Mouse (Mus musculus): Measurements from ENCODE around the gene Litaf.

DNA sequence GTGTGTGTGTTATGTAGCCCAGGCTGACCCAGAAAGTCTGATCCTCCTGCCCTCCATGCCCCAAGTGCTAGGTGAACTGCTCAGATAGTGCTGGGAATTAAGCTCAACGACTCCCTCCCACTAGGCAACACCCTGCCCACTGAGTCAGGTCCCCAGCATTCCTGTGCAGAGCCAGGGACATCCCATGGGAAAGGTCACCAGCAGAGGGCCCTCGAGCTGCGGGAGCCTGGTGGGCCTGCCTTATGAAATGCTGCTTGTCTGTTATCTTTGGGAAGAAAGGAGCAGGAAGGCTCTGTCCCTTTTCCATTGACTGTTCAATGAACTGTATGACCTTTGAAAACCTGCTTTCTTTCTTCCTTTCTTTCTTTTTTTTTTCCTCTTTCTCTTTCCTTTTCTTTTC lies 114.4 kb downstream of the Litaf start:
- TF ChIP-seq CTCF (IDR thresholded peaks at IDR 0.05 in 2 of 3, conservative IDR thresholded peaks at IDR 0.05 in 1 of 3; ENCODE audit: control insufficient read depth in 1 of 3, insufficient read depth in 1 of 3, low read depth in 2 of 3, low read length in 3 of 3, poor library complexity in 1 of 3, severe bottlenecking in 1 of 3) (peak in 2 of 3 experiments; percentile 50 to 52; a peak in 4 of 6 replicates), ZC3H11A (IDR thresholded peaks at IDR 0.05; ENCODE audit: low read depth, low read length) (no peak), USF1 (IDR thresholded peaks at IDR 0.05; ENCODE audit: low read depth, low read length) (no peak), POLR2AphosphoS5 (IDR thresholded peaks at IDR 0.05; ENCODE audit: borderline replicate concordance, low read depth, low read length) (no peak), NRF1 (IDR thresholded peaks at IDR 0.05; ENCODE audit: insufficient read depth, low read depth, low read length, poor library complexity, severe bottlenecking) (no peak), MAFK (IDR thresholded peaks at IDR 0.05; ENCODE audit: borderline replicate concordance, low read depth, low read length) (no peak), POLR2A (IDR thresholded peaks at IDR 0.05; ENCODE audit: control insufficient read depth in 1 of 2, insufficient read depth in 1 of 2, low read depth in 1 of 2, low read length in 2 of 2, poor library complexity in 1 of 2) (no peak), NELFE (IDR thresholded peaks at IDR 0.05; ENCODE audit: low read depth, low read length) (no peak), ELF1 (IDR thresholded peaks at IDR 0.05; ENCODE audit: low read depth, low read length) (no peak)

Measured in MEL (cell line).